Mouse (Mus musculus) retina, adult 2 months (tissue): ENCODE measurements around the gene Gadd45g.

Experiments used
- DNase-seq: peaks from one replicate; pipeline ENCODE4 v3.0.0-alpha.2; 2012; ENCODE audit warnings: low read depth, low spot score

Gadd45g gene

DNA sequence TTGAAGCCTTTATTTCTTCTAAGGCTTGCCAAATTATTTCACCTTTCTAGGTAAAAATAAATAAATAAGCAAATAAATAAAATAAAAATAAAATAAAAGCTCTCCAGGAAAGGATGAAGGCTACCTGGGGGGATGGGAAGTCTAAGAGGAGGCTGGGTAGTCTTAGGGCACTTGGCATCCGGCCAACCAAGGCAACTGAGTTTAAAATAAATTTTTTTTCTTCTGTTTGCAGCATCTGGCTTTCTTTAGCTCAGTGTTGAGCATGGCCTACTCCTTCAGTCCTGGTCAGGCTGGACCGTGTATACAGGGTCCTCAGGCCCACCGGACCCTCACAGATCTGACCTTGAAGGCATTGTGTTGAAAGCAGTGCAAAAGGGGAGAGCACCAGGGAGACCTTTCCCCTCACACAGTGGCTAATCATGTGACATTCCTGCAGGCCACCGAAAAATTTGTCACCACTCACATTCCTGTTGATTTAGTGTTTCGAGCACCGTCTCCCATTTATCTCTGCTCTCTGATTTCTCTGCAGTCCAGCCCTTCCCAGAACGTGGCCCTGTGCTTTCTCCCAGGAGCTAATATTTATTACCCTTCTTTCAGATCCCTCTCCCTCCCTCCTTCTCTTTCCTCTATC lies 6.2 kb downstream of the Gadd45g start:
- DNase-seq: no peak

- no peak for DNase-seq
Observed at GRCm38 (mm10) chr13:51853301-51854243, 7.1 kb downstream of the Gadd45g start.

- DNase-seq: no peak
Observed at GRCm38 (mm10) chr13:51855584-51855983, 9.1 kb downstream of the Gadd45g start.

- DNase-seq: no peak
Observed at GRCm38 (mm10) chr13:51857156-51857555, 10.7 kb downstream of the Gadd45g start.

GRCm38 (mm10) chr13:51858475-51858874 lies 12.0 kb downstream of the Gadd45g start:
- no peak for DNase-seq

DNA sequence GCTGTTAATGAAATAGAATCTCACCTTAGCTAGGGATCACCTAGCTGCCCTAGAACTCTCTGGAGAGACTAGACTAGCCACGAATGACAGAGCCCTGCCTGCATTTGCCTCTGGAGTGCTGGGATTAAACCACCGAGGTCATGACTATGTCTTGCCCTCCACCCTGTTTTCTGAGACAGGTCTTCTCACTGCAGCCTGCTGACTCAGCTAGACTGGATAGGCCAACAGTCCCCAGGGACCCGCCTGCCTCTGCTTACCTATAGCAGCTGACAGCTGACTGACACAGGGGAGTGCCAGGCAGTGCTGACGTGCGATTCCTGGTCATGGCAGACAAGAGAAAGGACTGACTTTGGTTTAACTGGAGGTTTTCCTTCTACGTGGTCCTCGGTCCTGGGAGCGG lies 12.7 kb downstream of the Gadd45g start:
- DNase-seq: no peak

DNA sequence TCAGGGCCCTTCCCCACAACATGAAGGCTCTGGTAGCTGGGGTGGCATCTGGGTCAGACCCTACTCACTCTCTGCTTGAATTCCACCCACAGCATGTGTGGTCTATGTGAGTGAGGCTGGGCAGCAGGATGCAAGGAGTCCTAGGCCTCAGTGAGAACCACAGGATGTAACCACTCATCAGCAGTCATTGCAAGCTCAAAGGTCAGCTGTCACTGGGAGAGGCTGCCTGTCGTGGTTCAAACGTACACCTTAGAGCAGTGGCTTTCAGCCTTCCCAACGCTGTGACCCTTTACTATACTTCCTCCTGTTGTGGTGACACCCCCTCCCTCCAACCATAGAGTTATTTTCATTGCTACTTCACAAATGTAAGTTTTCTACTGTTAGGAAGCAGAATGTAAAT lies 13.3 kb downstream of the Gadd45g start:
- DNase-seq: no peak

- no peak for DNase-seq
Observed at GRCm38 (mm10) chr13:51862750-51863149, 16.3 kb downstream of the Gadd45g start.

DNA sequence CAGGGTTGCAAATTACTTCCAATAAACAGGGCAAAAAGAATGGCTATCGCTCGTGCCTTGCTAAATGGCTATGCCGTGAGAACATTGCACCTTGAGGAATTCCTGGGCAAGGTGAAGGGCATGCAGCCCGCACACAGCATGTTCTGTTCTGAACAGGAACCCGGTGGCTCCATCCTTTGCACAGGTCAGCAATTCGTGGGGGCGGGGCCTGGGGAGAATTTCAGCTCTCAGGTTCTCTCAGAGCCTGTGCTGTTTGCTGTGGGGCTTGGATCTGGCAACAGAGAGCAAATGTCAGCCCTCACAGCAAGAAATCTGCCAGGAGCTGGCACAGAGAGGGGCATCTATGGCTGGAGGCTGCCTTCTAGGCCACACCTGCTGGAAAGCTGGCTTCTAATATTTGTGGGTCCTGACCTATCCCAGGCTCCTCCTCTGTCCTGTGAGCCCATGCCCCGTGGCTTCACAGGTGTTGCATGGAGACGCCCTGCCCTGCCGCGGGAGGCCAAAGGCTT lies 19.7 kb downstream of the Gadd45g start:
- no peak for DNase-seq

DNA sequence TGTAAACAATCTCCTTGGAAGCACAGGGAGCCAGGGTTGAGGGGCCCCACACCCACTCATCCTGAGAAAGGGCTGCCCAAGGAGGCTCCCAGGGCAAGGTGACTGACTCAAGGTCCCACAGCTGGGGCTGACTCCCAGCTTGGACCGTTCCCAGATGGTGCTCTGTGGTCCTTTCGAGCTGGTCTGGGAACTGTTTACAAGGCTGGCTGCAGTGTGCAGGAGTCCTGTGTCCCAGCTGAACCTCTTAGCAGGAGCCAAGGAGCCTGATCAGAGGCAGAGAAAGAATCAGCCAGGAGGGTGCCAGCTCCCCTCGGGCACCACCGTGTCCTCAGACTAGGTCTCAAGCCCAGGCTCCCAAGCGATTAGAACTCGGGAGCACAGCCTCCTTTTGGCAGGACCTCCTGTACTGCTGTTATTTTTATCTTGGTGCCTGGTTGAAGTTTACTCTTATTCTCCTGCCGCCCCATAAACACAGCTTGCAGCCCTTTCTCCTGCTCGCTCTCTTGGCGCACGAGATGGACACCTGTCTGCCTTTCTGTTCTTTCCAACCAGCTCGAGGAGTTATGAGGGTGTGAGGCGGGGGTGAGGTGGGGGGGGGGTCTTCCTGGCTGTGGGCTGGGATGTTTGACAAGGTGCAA lies 22.1 kb downstream of the Gadd45g start:
- no peak for DNase-seq

- DNase-seq: no peak
Observed at GRCm38 (mm10) chr13:51869129-51869491, 22.6 kb downstream of the Gadd45g start.

DNA sequence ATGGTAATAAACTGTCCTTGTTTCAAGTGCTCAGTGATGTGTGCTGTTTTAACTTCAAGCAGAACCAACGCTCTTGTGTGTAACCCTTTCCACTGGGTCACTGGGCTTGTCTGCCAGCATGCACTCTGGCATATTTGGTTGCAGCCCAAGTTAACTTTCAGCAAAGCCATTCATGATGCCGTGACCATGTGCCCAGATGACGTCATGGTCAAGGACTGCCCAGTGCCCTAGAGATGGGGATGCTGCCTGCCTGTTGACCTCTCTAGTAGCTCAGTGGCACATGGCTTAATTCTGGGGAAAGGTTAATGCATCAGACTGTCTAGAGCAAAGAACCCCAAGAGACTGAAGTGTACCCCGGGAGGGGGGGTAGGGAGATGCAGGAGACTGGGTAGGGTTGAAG lies 24.7 kb downstream of the Gadd45g start:
- DNase-seq: no peak

DNA sequence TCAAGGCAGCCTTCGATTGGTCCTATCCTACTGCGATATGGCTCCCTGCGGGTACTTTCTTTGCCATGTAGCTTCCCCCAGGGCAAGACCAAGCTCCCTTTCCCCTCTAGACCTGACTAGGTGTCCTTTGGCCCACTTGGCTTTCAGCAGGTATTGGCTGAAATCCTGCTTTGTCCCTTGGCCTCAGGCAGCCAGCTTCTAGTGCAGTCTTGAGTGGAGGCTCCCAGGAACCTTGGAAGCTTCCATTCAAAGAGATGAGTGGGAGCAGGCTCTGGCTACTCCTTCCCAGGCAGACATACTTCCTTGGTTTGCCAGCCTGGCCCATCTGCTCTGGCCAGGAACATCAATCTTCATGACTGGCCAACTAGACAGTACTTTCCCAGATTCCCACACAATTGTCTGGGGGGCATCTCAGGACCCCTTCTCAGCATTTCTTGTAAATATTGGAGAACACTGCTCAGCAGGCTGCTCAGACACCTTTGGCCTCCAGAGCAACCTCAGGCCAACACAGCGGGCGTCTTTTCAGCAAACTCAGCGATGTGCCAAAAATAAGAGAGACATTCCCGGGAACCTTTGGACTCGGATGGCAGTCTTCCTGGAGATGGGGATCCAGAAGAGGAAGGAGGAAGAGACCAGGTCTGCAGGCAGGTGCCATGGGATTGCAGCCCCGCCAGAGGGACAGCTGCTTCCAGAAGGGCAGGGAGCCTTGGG lies 25.9 kb downstream of the Gadd45g start:
- DNase-seq: no peak

DNA sequence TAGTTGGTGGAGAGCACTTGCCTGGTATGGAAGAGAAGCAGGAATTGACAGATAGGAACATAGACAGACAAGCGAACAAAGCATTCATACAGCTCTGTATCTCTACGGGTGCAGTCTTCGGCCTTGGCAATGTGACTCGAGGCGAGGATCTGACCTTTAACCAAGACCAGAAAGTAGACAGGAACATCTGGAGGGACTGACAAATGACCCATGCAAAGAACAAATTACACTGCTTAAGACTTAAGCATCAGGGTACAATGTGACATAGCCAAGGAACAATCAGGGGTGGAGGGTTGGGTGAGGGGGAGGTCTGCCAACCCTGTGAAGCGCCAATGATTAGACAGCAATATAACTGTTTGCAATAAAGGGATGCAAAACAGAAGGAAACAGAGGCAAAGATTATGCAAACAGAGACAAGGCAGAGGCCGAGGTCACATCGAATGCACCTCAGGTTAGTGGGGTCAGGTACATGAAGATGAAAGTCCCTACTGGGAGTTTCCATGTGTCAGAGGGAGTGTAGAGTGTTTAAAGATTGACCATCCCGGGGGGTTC lies 26.6 kb downstream of the Gadd45g start:
- DNase-seq: no peak

DNA sequence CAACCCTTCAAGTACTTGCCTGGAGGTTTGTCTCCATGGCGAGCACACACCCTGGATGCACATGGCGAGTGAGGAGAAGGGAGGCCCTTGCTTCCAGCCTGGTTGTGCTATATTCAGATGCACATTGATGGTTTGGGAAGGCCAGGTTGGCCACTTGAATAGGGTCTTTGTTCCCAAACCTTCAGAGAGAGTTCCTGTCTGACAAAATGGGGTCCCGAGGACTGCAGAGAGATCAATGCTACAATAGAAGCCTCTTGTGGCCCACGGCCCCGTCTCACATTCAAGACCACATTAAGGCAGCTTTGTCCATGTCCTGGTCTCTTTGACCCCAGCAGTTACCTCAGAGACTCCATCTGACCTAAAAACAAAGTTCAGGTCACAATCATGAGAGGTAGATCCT lies 27.3 kb downstream of the Gadd45g start:
- DNase-seq: no peak

- DNase-seq: no peak
Observed at GRCm38 (mm10) chr13:51876131-51876530, 29.7 kb downstream of the Gadd45g start.

- DNase-seq: no peak
Observed at GRCm38 (mm10) chr13:51878806-51879205, 32.3 kb downstream of the Gadd45g start.

DNA sequence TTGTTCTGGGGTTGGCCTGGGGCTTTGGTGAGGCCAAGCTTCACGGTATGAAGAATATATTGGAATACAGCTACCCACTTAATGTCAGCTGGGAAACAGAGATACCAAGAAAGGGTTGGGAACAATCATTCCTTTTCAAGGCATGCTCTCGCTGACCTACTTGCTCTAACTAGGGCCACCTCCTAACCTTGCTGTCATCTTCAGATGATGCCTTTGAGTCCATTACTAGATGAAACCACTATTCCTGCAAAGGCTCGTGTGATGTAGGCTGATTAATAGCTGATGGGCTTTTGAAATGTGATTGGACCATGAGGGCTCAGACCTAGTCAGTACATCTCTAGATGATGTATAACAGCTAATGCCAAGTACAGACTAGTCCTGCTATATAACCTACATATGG lies 33.1 kb downstream of the Gadd45g start:
- no peak for DNase-seq

DNA sequence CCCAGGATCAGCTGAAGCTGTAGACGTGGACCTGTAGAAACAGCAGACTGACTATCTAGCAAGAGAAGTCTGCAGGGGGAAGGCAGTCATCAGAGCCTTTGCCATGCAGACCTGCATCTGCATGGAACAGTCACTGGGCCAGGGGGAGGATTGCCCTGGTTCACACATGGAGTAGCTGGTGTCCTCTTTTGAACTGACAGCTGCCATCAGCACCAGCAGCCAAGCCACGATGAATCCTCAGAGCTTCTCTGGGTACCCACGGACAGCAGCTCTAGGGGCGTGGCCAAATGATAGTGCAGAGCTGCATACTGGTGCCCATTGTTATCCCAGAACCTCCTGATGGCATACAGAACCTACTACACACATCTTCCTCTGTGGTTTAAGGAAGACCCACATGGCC lies 33.5 kb downstream of the Gadd45g start:
- DNase-seq: no peak

DNA sequence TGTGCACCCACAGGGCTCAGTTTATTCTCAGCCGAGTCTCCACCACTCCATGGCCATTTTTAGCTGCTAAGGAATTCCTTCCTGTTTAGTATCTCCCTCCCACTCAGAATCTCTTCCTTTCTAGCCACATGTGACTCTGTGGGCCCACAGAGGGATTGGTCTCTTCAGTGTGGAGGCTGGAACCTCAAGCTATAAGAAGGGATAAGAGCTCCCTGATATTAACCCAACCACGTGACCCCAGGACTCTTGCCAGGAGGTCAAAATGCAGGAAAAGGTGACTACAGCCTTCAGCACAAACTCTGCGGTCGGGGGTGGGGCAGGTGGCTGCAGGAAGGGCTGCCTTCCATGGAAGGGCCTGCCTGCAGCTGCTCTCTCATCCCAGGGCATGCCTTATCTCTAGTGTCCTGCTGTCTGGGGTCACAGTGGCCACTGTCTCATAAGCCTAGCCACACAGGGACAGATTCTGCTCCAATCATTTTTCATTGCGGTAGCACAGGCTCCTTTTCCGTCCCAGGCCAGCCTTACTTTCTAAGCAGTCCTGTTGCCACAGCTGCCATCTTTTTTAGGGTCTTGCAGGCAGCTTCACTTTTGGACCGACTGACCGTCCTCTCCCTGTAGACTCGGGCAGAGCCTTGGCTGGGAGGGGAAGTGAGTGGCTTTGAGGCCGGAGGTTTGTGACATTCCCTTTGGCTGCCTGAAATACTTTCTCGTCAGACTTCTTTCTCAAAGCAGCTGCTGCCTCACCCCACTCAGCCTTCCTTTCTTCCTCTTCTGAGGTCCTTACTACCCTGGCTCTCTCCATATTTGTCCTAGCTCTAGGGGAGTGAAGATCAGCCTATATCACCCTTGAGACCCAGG lies 35.0 kb downstream of the Gadd45g start:
- no peak for DNase-seq

- DNase-seq: no peak
Observed at GRCm38 (mm10) chr13:51882218-51882617, 35.7 kb downstream of the Gadd45g start.
